Mouse (Mus musculus): Measurements from ENCODE around the gene Gramd1b.

The Gramd1b gene

DNA sequence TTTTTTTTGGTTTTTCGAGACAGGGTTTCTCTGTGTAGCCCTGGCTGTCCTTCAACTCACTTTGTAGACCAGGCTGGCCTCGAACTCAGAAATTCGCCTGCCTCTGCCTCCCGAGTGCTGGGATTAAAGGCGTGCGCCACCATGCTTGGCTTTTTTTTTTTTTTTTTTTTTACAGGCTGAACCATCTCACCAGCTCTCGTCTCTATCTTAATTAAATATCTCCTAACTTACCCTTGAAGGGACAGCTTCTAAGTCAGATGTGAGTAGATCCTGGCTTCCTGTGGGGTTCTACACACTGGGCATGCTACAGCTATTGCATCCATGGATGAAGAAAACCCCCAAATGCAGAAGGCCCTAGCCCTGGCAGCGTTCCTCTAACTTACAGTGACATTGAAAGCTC is 164.4 kb downstream of the Gramd1b start:
- no peak for DNase-seq (ENCODE audit: low read depth)

DNA sequence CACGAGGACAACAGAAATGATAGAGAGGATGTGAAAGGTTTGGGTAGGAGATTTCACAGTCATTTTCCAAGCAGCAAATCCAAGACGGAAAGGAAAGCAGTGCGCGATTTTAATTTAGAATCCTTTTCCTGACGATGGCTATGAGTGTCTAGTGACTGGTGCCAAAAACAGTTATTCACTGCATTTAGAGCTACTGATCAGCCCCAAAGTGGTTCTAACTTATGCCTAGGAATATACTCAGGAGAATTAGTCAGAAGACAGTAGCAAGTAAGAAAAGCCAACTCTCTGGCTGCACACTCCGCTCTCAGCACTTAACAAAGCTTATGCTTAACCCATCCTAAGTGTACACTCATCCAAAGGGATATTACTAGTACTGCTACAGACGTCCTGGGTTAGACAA is 166.9 kb downstream of the Gramd1b start:
- DNase-seq (ENCODE audit: low read depth): no peak

DNA sequence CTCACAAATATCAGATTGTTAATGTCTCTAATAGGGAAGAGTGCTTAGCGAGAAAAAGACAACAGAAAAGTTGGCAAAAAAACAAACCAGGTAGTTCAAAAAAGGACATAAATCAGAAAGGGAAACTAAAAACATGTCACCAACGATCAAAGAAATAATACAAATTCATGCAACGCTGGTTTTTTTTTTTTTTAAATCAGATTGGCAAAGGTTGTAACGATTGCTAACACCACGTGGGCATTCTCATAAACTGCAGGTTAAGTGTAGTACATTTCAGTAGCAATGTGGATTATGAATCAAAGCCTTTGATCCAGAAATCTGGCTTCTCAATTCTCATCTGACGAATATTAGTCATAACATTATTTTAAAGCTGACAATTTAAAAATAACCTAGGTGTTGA is 169.2 kb downstream of the Gramd1b start:
- no peak for DNase-seq (ENCODE audit: low read depth)

DNA sequence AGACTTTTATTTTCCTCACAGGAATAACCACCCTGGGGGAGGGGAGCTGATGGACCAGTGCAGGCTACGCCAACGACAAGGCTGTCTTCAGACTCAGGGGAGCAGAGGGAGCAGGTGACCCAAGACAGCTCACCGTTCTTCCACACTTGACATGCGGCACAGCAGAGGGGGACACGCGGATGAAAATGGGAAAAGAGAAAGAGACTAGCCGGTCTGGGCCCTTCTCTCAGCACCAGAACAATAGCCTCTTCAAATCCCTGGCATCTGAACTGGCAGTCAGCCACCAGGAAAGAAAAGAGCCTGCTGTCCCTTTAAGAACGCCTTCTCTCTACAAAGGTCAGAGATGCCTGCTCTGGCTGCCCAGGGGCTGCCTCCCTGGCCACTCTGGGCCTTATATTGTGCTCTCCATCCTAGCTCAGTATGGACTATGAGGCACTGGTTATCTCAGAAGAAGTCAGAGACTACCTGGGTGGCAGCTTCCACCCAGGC is 172.7 kb downstream of the Gramd1b start:
- no peak for DNase-seq (ENCODE audit: low read depth)

DNA sequence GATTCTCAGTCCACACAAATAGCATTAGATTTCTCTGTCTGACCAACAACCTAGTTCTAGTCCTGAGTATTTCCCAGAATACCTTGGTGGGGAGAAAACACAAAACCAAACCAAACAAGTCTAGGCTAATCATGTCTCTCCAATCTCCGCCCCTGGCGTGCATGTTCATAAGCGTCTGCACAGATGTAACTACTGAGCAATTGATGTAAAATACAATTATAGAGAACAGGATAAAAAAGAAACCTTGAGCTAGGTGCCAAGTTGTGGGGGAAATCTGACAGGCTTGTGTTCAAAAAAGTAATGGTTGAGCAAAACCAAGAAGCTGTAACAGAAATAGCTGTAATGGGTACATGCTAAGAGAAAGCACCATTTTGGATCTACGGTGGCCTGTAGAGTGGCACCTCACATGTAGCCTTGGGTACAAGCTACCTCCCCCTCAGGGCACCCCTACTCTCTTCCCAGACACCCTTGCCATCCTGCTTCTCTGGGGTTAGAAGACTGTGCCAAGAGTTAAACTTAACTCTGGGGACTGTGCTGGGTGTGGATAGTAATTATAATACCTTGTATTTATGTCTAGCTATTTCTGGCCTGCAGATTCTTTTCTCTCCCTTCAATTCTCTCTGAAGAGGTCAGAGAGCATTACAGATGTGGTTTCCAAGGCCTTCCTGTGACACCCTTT is 174.3 kb downstream of the Gramd1b start:
- DNase-seq (ENCODE audit: low read depth): no peak

DNA sequence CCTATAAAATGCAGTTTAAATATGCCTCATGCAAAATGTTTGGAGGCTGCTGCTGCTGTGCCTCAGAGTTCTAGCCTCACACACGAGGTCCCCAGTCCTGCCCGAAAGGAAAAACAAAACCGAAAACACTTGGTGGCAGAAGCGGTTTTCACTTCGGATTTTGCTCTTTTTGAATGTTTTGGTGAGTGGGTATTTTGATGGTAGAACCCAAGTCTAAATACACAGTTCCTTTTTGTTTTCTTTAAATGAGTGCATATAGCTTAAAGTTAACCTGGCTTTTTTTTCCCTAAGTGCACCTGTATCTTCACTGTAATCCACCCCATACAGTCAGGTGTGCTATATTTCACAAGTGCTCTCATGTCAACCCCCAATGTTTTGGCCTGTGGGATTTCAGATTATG is 174.8 kb downstream of the Gramd1b start:
- peak; percentile 48 for DNase-seq (ENCODE audit: low read depth)

DNA sequence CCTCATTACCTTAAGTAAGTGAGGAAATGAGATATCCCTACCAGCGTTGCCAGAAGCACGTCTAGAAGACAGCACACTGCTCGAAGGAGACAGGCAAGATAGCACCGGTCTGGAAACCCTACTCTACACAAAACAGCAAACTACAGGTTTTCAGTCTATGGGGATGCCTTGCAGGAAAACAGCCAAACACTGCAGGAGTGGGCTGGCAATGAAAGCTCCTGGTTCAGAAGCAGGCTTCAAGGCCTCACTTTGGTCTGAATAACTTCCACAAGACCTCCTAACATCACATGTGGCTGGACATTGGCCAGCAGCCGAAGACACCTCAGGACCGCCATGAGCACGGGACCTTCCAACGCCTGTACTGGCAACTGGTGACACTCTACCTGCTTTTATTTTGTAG is 175.8 kb downstream of the Gramd1b start:
- no peak for DNase-seq (ENCODE audit: low read depth)

DNA sequence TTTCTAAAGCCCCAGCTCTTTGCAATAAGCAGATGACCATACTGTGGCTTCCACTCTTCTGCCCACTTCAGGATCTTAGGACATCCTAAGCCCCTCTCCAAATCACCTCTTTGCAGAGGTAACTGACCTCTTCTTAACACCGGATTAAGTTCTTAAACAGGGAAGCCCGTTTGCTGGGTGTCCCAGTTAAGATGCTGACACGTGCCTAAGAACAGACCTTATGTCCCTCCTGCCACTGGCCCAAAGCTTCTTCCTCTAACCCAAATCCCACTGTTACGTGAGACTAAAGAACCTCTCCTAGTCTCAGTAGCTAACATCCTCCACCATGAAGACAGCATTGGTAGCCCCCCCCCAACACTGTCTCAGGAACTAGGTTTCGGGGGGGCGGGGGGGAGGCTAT is 177.6 kb downstream of the Gramd1b start:
- DNase-seq (ENCODE audit: low read depth): no peak

DNA sequence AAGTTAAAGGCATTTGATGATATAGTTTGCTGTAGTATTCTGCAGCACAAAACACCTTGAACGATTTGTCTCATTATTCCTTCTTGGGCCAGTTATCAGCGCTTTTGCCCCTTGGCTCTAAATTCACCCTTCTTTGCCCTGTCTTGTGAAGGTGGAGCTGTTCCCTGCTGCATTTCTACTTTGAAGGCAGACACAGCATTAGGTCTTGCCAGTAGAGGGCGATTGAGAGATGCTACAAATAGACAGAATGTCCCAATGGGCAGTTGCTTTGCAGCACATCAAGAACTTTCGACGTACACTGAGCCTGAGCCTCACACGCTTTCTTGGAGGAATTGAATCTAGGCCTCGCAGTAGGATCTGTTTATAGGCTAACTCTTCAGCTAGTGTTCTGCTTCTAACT is 180.5 kb downstream of the Gramd1b start:
- peak; percentile 74 for DNase-seq (ENCODE audit: low read depth)

DNA sequence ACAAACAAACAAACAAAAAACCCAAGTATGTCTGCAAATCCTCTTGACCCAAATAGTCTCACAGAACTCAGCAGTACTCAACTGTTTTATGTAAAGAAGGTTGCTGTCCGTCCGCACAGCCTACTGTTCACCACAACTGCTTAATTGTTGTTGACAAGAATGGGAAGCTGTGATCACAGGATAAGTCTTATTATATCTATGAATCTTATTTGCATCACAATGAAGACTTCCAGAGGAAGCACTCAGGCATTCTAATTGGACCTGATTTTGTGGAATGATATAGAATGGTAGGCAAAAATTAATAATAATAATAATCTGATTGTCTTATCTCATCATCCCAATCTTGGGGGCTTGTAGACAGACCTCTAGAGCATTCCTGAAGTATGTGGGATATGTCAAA is 181.1 kb downstream of the Gramd1b start:
- DNase-seq (ENCODE audit: low read depth): no peak

DNA sequence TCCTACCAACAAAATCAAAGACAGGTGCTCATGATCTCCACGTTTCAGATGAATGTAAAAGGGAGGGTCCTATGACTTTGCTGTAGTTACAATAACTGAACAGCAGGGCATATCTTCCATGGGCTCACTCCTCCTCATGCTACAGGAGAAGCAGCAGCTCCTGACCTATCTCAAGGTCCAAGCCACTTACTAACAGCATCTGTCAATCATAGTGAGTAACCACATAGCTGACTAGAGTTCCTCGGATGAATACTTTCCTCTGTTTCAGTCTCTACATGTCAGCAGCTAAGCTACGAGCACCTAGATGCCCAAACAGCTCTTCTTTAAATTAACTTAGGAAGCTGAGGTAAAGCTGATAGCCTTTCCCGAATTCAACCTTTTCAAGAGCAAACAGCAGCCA is 181.6 kb downstream of the Gramd1b start:
- peak; percentile 31 for DNase-seq (ENCODE audit: low read depth)

DNA sequence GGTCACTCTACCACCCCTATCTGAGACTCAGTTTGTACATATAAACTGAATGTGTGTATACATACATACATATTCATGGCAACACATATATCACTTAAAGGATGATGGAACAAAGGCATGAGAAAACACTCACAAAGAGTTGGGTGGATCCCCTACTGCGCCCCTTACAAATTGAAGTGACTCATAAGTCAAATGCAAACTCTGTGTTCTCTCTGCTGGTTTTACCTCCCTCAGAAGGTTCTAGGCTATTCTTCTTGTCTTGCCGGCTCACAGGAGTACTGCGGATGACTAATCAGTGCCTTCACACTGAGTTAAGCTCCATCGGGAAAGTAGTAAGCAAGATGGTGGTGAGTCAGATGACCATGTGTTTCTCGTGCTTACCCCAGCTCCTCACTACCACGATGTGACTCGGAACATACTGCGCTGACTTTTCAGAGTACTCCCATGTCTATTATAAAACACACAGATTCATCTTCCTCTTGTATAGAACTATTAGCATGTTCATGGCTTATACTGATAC is 182.4 kb downstream of the Gramd1b start:
- DNase-seq (ENCODE audit: low read depth): no peak

DNA sequence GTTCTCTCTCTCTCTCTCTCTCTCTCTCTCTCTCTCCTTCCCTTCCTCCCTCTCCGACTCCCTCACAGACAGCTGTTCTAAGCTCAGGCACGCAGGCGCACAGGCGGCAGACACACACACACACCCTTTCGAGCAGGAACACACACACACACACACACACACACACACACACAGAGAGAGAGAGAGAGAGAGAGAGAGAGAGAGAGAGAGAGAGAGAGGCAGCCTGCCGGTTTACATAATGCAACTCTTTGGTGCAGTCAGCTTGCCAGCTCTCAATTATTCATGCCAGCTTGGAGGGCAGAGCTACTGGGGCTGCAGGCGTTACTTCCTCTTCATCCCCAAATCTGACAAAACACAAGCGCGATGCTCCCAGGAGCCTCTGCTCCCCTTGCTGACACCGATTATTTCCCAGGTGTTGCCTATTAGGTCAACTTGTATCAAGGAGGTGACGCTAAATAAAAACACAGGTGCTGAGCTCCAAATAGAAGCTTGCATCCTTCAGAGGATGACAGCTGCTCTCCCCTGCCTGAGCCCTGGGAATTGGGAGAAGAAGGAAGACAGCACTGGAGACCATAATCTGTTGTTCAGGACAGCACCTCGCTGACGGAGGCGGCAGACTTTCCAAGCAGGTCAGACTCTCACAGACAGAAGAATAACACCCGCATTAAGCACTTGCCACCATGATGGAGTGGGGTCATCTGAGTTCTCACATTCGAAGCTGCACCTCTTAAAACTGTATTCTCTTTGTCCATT is 184.8 kb downstream of the Gramd1b start:
- peak; percentile 35 for DNase-seq (ENCODE audit: low read depth)

DNA sequence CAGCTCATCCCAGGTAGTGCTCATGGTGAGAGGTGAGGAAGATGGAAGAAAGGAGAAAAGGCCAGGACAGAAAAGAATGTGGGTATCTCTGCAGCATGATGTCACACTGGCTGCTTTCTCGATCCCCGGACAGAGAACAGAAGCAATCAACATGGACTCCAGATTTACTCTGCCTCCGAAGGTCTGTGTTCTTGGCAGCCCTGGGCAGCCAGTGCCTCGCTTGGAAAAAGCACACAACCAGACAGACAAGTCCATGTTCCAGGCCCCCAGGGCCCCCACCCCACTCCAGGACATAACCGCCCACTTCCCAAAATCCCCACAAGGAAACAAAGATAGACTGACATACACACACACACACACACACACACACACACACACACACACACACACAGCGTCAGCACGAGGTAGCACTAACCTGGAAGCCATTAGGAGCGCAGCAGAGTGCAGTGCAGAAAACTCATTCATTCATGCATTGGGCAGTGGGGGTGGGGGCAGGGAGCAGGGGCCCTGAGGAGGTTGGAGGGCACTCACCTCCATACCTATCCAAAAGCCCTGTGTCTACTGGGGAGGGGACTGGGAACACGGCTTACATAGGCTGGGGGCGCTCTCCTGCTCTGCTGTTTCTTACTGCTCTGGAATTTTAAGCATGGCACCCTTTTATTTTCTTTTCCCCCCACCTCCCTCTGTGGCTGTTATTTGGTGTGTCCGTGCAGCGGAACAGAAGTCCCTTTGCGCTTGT is 185.5 kb downstream of the Gramd1b start:
- DNase-seq (ENCODE audit: low read depth): no peak

DNA sequence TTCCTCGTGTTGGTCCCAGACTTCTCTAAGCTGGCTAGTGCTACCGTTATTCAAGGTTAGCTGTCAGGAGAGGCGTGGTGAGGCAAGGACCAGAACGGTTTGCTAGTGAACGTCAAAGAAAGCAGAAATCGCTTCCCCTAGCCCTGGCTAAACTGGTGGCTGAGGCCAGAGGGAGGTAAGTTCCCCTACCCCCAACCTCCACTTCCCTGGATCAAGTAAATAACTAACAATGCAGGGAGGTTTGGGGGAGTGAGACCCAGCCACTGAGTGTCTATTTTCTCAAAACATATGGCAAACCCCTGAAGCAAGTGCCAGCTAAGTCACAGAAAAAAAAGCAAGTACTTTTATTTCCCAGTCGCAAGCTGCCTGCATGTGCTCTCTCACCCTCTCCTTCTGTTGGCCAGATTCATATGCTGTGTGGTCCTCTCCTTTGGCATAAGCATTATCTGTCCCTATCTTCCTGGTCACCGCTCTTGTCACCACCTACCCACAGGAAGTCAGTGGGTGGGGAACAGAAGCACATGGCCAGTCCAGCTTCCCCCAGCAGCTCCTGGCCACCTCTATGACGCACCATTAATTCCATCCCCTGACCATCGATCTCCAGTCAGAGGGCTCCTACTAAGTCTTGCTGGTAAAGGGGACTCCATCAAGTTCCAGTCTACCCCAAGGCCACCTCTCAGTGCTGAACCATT is 186.2 kb downstream of the Gramd1b start:
- peak; percentile 46 for DNase-seq (ENCODE audit: low read depth)

DNA sequence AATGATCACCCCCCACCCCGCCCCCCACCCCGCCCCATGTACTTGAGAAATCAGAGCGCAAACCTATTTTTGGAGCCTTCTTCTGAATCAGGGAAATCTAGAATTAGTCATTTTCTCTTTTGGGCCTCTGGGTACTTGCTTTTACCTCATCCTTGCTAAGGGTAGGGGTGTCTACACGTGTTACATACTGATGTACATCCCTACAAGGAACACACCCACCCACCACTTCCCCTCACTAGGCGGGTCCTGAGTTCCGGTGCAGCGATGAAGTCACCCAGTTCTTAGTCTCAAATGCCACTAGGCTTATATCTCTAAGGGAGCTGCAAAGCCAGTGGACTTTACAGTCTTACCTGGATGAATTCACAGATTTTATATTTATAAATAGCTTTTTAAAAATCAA is 187.4 kb downstream of the Gramd1b start:
- peak; percentile 85 for DNase-seq (ENCODE audit: low read depth)

DNA sequence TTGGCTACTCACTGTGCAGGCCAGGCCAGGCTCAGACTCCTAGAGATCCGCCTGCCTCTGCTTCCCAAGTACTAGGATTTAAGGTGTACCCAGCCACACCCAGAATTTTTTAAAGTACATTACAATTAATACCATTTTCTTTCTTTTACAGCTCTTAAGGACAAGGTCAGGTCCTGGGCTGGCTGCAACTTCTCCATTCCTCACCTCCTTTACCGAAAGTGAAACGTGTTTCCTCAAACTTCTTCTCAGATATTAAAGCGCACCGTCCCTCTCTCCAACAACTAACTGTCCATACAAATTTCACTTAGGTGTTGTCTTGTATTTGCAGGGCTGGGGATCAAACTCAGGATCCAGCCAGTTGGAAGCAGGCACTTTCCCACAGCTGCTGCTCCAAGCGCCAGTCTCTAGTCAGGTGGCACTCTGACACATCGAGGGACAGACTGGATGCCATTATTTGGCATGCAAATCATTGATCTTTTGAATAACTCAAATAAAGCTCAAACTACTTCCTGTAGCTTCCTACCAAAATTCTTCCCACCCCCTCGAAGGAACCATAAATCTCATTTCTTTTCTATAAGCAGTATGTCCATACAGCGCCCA is 188.0 kb downstream of the Gramd1b start:
- DNase-seq (ENCODE audit: low read depth): peak; percentile 39

DNA sequence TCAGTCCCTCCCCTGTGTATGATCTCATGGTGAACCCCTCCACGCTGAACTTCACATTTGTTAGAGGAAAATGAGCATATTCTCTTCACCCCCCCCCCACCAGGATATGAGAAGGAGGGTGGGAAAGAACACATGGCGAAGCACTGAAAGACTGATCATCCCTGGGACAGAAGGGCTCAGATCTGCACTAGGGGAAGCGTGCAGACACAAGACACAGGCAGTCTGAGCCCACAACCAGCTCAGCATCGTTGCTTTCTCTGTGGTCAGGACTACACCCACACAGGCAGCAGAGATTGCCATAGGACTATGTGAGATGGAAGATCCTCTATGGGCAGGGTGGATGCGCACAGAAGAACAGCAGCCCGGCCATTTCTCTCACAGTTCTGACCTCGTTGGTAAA is 189.1 kb downstream of the Gramd1b start:
- peak; percentile 53 for DNase-seq (ENCODE audit: low read depth)

DNA sequence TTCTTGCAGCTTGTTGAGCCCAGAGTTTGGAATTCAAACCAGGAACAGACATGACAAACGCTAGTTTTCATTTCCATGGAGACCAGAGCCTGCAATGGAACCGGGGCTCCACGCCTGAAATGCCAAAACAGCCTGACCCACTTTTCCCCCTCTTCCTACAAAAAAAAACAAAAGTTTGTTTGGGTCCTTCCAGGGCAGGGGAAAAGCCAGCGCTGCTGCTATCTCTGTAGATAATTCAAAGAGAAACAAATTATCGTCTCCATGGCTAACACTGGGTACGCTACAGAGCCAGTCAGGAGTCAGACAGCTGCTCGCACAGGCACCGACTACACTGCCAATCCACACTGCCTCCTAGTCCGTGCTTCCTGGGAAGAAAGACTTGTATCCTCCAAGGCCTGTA is 191.6 kb downstream of the Gramd1b start:
- no peak for DNase-seq (ENCODE audit: low read depth)

DNA sequence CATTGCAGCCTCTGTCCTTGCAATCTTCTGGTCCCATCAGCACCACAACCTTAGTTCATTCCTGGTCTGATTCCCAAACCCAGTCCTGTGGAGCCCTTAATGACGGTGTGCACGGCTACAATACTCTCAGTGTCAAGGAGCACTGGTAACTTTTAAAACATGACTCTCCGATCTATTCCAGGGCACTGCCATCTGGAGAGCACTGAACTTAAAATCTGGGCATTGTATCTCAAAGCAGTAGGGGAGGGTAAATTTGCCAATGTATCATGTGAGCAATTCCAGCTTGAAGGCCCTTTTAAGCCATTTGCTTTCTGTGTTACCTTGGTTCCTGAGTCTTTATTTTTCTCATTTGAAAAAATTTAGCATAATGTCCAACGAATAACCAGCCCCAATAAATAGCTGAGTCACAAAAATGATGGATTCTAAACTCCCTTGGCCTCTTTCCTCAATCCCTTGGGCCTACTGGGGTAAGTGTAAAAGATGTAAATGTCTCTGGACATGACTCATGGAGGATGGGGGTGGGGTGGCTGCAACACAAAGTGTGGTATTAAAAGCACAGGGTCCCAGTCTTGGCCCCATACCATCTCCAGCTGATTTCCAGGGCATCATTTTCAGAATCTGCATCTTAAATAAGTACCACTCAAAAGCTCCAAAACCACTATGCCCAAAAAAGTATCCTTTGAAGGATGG is 193.9 kb downstream of the Gramd1b start:
- no peak for DNase-seq (ENCODE audit: low read depth)

DNA sequence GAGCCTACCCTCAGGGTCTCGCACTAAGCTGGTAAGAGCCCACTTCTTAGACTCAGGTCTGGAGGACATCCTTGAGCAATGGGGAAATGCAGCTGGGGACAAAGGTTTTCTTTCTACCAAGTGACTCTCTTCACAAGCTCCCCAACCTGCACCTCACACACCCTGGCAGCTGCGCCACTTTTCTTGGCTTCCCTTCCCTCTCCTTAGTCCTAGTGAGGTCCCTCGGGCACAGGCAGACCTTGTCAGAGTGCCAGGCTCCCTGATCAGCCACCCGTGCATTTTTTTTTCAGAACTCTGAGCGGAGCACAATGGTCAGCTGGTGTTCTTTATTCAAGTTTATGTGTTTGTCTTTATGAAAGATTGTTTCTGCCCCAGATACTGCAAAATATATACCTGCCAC is 194.5 kb downstream of the Gramd1b start:
- no peak for DNase-seq (ENCODE audit: low read depth)

All from induced T-regulatory cell, adult 2 months (primary cell).